In genomic region chr2:65441566-65441965, GRCm38 (mm10) we compare ENCODE assay signal across 9 mouse cellular contexts.
A peak's percentile ranks its signal among the peaks of the same experiment; 100 is the strongest.
DNase-seq lines count a peak whose midpoint lies in the region; ATAC-seq and TF ChIP-seq lines count a peak whose summit lies in the region.
"Had no signal": no experiment of that assay in that cellular context is flagged by ENCODE, and none has a peak within 500 bp of the region (broad histone marks: within the 10 kb centered on the region; RNA-seq: fewer than 3 reads in every experiment).

No protein-coding gene starts in this region.

- no peak for TF ChIP-seq POLR2A in thymus, adult 2 months (IDR thresholded peaks at IDR 0.05; ENCODE audit: control insufficient read depth, extremely low read depth, insufficient read depth, low read length, poor library complexity)
- TF ChIP-seq POLR2A in cerebellum, adult 2 months (IDR thresholded peaks at IDR 0.05; ENCODE audit: borderline replicate concordance, insufficient read depth, low read length): no peak

- peaks cover 11% of the 10 kb centered on the region for H3K4me1 ChIP-seq in heart, embryonic 15.5 days (replicated peaks)
- H3K4me1 ChIP-seq in thymus, adult 2 months (replicated peaks; ENCODE audit: control insufficient read depth, insufficient read depth, low read length): no peaks in the 10 kb centered on the region
- H3K4me1 ChIP-seq in cerebellum, adult 2 months (ENCODE audit: control insufficient read depth, insufficient read depth, low read length): no peaks in the 10 kb centered on the region
- H3K4me1 ChIP-seq: liver, embryonic 15.5 days had no signal

- intact Hi-C loops in left cerebral cortex, postnatal 36 days (cut with DNase I): no loop called here

- no peak overlapping the region for H3K4me3 ChIP-seq in heart, embryonic 15.5 days
- H3K4me3 ChIP-seq in thymus, adult 2 months (ENCODE audit: control insufficient read depth, insufficient read depth, low read length): no peak overlapping the region
- H3K4me3 ChIP-seq in cerebellum, adult 2 months (replicated peaks; ENCODE audit: insufficient read depth, low read depth, low read length): no peak overlapping the region
- H3K4me3 ChIP-seq: liver, embryonic 15.5 days had no signal

- H3K27ac ChIP-seq in heart, embryonic 15.5 days: peak overlapping the region; percentile 40; the same call in 1 of the 2 replicates
- H3K27ac ChIP-seq in thymus, adult 2 months (ENCODE audit: control insufficient read depth, insufficient read depth, low read length): no peak overlapping the region
- H3K27ac ChIP-seq in cerebellum, adult 2 months (ENCODE audit: insufficient read depth, low read length): no peak overlapping the region
- H3K27ac ChIP-seq: liver, embryonic 15.5 days had no signal

- ATAC-seq in heart, embryonic 15.5 days (replicated peaks; ENCODE audit: insufficient number of reproducible peaks, insufficient read depth, low FRiP score, low read depth): no peak; the same call in 1 of the 2 replicates

- WGBS in heart, embryonic 15.5 days: 14% methylated on average over 5 of the region's 5 CpGs
- 83% methylated on average over 5 of the region's 5 CpGs for WGBS in thymus, adult 2 months
- WGBS in cerebellum, adult 2 months: 22% methylated on average over 5 of the region's 5 CpGs

- TF ChIP-seq CTCF in thymus, adult 2 months (IDR thresholded peaks at IDR 0.05; ENCODE audit: borderline replicate concordance, control insufficient read depth, extremely low read depth, insufficient read depth, low read length, poor library complexity): no peak
- TF ChIP-seq CTCF in cerebellum, adult 2 months (IDR thresholded peaks at IDR 0.05; ENCODE audit: borderline replicate concordance, insufficient read depth, low read depth, low read length): no peak

- H3K27me3 ChIP-seq in heart, embryonic 15.5 days: no peaks in the 10 kb centered on the region
- no peaks in the 10 kb centered on the region for H3K27me3 ChIP-seq in thymus, adult 2 months (ENCODE audit: control insufficient read depth, insufficient read depth, low read length)
- H3K27me3 ChIP-seq in cerebellum, adult 2 months (ENCODE audit: control insufficient read depth, insufficient read depth, low read length): no peaks in the 10 kb centered on the region
- H3K27me3 ChIP-seq: liver, embryonic 15.5 days had no signal

- peak overlapping the region; percentile 30; the same call in 1 of the 2 replicates for H3K4me2 ChIP-seq in heart, embryonic 15.5 days
- H3K4me2 ChIP-seq: liver, embryonic 15.5 days had no signal

- H3K9me3 ChIP-seq in heart, embryonic 15.5 days (replicated peaks): no peaks in the 10 kb centered on the region
- H3K9me3 ChIP-seq: liver, embryonic 15.5 days had no signal

- peak; percentile 13 for DNase-seq in left cerebral cortex, adult 11 months (ENCODE audit: low spot score)
- DNase-seq in left cerebral cortex, postnatal 36 days (ENCODE audit: low spot score in 2 of 2): no peak
- peak; percentile 52 for DNase-seq in adipocyte (ENCODE audit: low spot score)
- peak; percentile 72 for DNase-seq in layer of hippocampus, adult 9-11 months
- no peak for DNase-seq in thymus, adult 2 months
- no peak for DNase-seq in cerebellum, adult 2 months
- no peak for DNase-seq in thymus, postnatal 0 days (ENCODE audit: low spot score)

- H3K36me3 ChIP-seq in heart, embryonic 15.5 days: no peaks in the 10 kb centered on the region
- H3K36me3 ChIP-seq in thymus, adult 2 months (ENCODE audit: control insufficient read depth, insufficient read depth, low read length): no peaks in the 10 kb centered on the region
- H3K36me3 ChIP-seq: liver, embryonic 15.5 days had no signal

- H3K9ac ChIP-seq in heart, embryonic 15.5 days: no peak overlapping the region
- H3K9ac ChIP-seq: liver, embryonic 15.5 days had no signal

Comparison
In these comparisons a context has a peak if more than half of its experiments do, and no peak if none do; other contexts are left out.
1. DNase-seq: peak in left cerebral cortex, adult 11 months (single experiment), adipocyte (single experiment) and layer of hippocampus, adult 9-11 months (single experiment); none in left cerebral cortex, postnatal 36 days (0 of 2), thymus, adult 2 months (single experiment), cerebellum, adult 2 months (0 of 2) and thymus, postnatal 0 days (single experiment).